In the genomic region with DNA sequence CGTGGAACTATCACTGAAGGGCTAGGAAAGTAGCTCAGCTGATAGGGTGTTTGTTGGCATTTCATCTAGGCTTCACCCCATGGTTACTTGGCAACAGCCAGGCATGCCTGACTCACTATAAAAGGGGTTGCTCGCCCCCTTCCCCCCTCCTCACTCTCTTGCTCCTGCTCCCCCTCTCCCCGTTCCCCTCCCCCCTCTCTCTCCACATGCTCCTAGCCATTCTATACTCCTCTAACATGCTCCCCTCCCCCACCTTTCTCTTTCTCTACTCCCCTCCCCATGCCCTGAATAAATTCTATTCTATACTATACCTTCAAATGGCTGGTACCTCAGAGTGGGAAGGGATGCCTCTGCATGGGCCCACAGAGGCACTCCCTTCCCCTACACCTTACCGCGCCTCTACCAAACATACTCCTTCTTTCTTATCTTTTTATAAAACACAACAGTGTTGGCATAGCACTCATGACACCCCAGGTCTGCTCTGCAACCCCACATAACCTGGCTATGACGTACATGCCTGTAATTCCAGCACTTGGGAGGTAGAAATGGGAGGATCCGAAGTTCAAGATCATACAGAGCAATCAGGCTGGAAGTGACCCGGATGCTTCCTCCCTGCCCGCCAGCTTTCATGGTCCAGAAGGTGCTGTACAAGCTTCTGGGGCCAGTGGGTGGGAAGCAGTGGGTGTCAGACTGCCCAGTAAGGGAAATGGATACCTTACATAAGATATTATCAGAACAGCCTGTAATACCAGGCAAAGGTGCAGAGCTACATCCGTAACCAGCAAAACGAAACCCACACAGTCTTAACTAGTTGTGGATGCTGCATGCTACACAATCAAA, we compare ENCODE assay signal across 14 mouse cellular contexts. TPM values are rescaled to one million over a fixed set of nuclear protein-coding genes. Genes with fewer than 3 reads are reported as not detected.
A peak's percentile ranks its signal among the peaks of the same experiment; 100 is the strongest.
DNase-seq lines count a peak whose midpoint lies in the region; ATAC-seq and TF ChIP-seq lines count a peak whose summit lies in the region.
"Had no signal": no experiment of that assay in that cellular context is flagged by ENCODE, and none has a peak within 500 bp of the region (broad histone marks: within the 10 kb centered on the region; RNA-seq: fewer than 3 reads in every experiment).

No protein-coding gene starts in this region.

- no peak for TF ChIP-seq CTCF in brain, embryonic 14.5 days (IDR thresholded peaks at IDR 0.05; ENCODE audit: borderline replicate concordance, extremely low read depth, insufficient read depth, insufficient read length)

- WGBS in heart, embryonic 10.5 days: 65% methylated on average over 11 of the region's 11 CpGs
- WGBS in forebrain, embryonic 16.5 days: 43% methylated on average over 11 of the region's 11 CpGs
- WGBS in midbrain, embryonic 14.5 days: 47% methylated on average over 11 of the region's 11 CpGs

- no peak for TF ChIP-seq POLR2A in brain, embryonic 14.5 days (IDR thresholded peaks at IDR 0.05; ENCODE audit: borderline replicate concordance, extremely low read depth, insufficient read depth, insufficient read length, poor library complexity, severe bottlenecking)

- H3K9me3 ChIP-seq in heart, embryonic 10.5 days: no peaks in the 10 kb centered on the region
- H3K9me3 ChIP-seq in forebrain, embryonic 16.5 days (ENCODE audit: control insufficient read depth, low read length): no peaks in the 10 kb centered on the region
- no peaks in the 10 kb centered on the region; the same call in 1 of the 2 replicates for H3K9me3 ChIP-seq in midbrain, embryonic 14.5 days (ENCODE audit: control insufficient read depth, low read length)
- H3K9me3 ChIP-seq: heart, embryonic 15.5 days had no signal

- H3K27me3 ChIP-seq in heart, embryonic 10.5 days (ENCODE audit: insufficient read depth, poor library complexity, severe bottlenecking): no peaks in the 10 kb centered on the region; the same call in 1 of the 2 replicates
- H3K27me3 ChIP-seq in forebrain, embryonic 16.5 days (replicated peaks; ENCODE audit: control insufficient read depth, insufficient read depth, low read length): no peaks in the 10 kb centered on the region
- no peaks in the 10 kb centered on the region for H3K27me3 ChIP-seq in midbrain, embryonic 14.5 days (ENCODE audit: control insufficient read depth, insufficient read depth, low read length)
- H3K27me3 ChIP-seq: heart, embryonic 15.5 days had no signal

- no peaks in the 10 kb centered on the region for H3K36me3 ChIP-seq in heart, embryonic 10.5 days
- H3K36me3 ChIP-seq in forebrain, embryonic 16.5 days (ENCODE audit: control insufficient read depth, insufficient read depth): no peaks in the 10 kb centered on the region
- H3K36me3 ChIP-seq in midbrain, embryonic 14.5 days (ENCODE audit: control insufficient read depth, insufficient read depth, low read length): no peaks in the 10 kb centered on the region
- H3K36me3 ChIP-seq: heart, embryonic 15.5 days had no signal

- peaks cover 9% of the 10 kb centered on the region for H3K4me1 ChIP-seq in heart, embryonic 10.5 days
- peaks cover 9% of the 10 kb centered on the region for H3K4me1 ChIP-seq in forebrain, embryonic 16.5 days (replicated peaks; ENCODE audit: control insufficient read depth, insufficient read depth, low read length)
- H3K4me1 ChIP-seq in midbrain, embryonic 14.5 days (ENCODE audit: control insufficient read depth, insufficient read depth, low read length): peaks cover 16% of the 10 kb centered on the region

- ATAC-seq in forebrain, embryonic 16.5 days: peak; percentile 72
- peak; percentile 77 for ATAC-seq in midbrain, embryonic 14.5 days (ENCODE audit: low FRiP score, low TSS enrichment)

- H3K4me3 ChIP-seq in heart, embryonic 10.5 days: no peak overlapping the region
- no peak overlapping the region for H3K4me3 ChIP-seq in forebrain, embryonic 16.5 days (replicated peaks; ENCODE audit: low read length)
- H3K4me3 ChIP-seq in midbrain, embryonic 14.5 days (replicated peaks; ENCODE audit: low read depth, low read length): no peak overlapping the region
- H3K4me3 ChIP-seq: heart, embryonic 15.5 days; myocyte had no signal

- DNase-seq in heart, embryonic 10.5 days (ENCODE audit: low spot score): peak; percentile 30
- no peak for DNase-seq in heart, postnatal 36 days
- peak; percentile 88 for DNase-seq in brain, embryonic 14.5 days (ENCODE audit: low read depth)
- peak; percentile 79 for DNase-seq in midbrain, embryonic 14.5 days
- DNase-seq in thymus, postnatal 14 days: no peak
- no peak for DNase-seq in cerebellum, adult 9-10 months
- DNase-seq in cerebellum, adult 9-11 months: no peak
- DNase-seq: adrenal gland, adult 8-10 months; cerebellum, postnatal 36 days; kidney, adult 18-20 months had no signal

- no peak overlapping the region for H3K9ac ChIP-seq in forebrain, embryonic 16.5 days (replicated peaks; ENCODE audit: low read depth, low read length)
- no peak overlapping the region for H3K9ac ChIP-seq in midbrain, embryonic 14.5 days (replicated peaks; ENCODE audit: low read length)
- H3K9ac ChIP-seq: heart, embryonic 15.5 days had no signal

- intact Hi-C loops in heart, postnatal 36 days (cut with DNase I): no loop called here

- no peak overlapping the region for H3K27ac ChIP-seq in heart, embryonic 10.5 days
- H3K27ac ChIP-seq in forebrain, embryonic 16.5 days (ENCODE audit: low read length): no peak overlapping the region
- no peak overlapping the region; the same call in 1 of the 2 replicates for H3K27ac ChIP-seq in midbrain, embryonic 14.5 days (replicated peaks; ENCODE audit: low read depth, low read length)
- H3K27ac ChIP-seq: heart, embryonic 15.5 days had no signal

- no peak overlapping the region for H3K4me2 ChIP-seq in forebrain, embryonic 16.5 days (ENCODE audit: low read length)
- no peak overlapping the region; the same call in 1 of the 2 replicates for H3K4me2 ChIP-seq in midbrain, embryonic 14.5 days (ENCODE audit: low read length)
- H3K4me2 ChIP-seq: heart, embryonic 15.5 days had no signal

RNA-seq across cellular contexts. Expression of a gene that starts 10.1 kb away (rescaled TPM):
- polyA plus RNA-seq in heart, embryonic 10.5 days (2016; fragmentation: Nextera tagmentation; extraction: Ambion mirVana): 1.3 and 1.9 TPM in 2 replicates
- 1 to 10 TPM; 2.8 to 3.0 TPM for total RNA-seq in heart, postnatal 36 days (2021)
- 13.9 and 25.1 TPM in 2 replicates for polyA plus RNA-seq in brain, embryonic 14.5 days (2012; rRNA removed)
- polyA plus RNA-seq in forebrain, embryonic 16.5 days (2015; fragmentation: Nextera tagmentation; extraction: Ambion mirVana): 11.5 and 12.5 TPM in 2 replicates
- 16.6 and 17.0 TPM in 2 replicates for polyA plus RNA-seq in midbrain, embryonic 14.5 days (2014; fragmentation: Nextera tagmentation; extraction: Ambion mirVana)
- polyA plus RNA-seq: C2C12, myocyte had no signal

RNA-seq across cellular contexts. Expression of a gene that starts 23.9 kb away (rescaled TPM):
- 31.4 and 33.6 TPM in 2 replicates for polyA plus RNA-seq in heart, embryonic 10.5 days (2016; fragmentation: Nextera tagmentation; extraction: Ambion mirVana)
- total RNA-seq in heart, postnatal 36 days (2021): 10 to 100 TPM; 82.1 to 83.5 TPM
- 23.7 and 42.6 TPM in 2 replicates for polyA plus RNA-seq in brain, embryonic 14.5 days (2012; rRNA removed)
- 35.2 and 35.6 TPM in 2 replicates for polyA plus RNA-seq in forebrain, embryonic 16.5 days (2015; fragmentation: Nextera tagmentation; extraction: Ambion mirVana)
- 36.5 and 47.2 TPM in 2 replicates for polyA plus RNA-seq in midbrain, embryonic 14.5 days (2014; fragmentation: Nextera tagmentation; extraction: Ambion mirVana)

Comparison
In these comparisons a context has a peak if more than half of its experiments do, and no peak if none do; other contexts are left out.
1. DNase-seq: peak in heart, embryonic 10.5 days (single experiment), brain, embryonic 14.5 days (single experiment) and midbrain, embryonic 14.5 days (single experiment); none in heart, postnatal 36 days (0 of 2), thymus, postnatal 14 days (single experiment), cerebellum, adult 9-10 months (single experiment) and cerebellum, adult 9-11 months (single experiment).